26 mouse cellular contexts compared by ENCODE assay signal in the genomic region with DNA sequence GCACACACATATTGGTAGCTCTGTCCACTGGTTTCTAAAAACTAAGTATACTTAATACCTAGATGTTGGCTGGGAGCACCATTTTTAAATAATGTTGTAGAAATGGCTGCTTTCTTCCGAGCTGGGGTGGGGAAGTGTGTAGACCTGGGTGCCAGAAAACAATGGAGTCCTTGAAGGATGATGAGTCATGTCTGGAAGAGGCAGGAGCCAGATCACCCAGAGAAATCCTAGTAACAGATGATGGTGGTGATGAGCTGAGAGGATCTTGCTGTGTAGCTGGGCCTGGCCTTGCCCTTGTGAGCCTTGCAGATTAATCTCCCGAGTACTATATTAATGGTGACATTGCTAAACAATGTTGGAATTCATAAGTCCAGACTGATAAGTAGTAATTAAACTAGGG. TPM values are rescaled to one million over a fixed set of nuclear protein-coding genes. Genes with fewer than 3 reads are reported as not detected.
DNase-seq lines count a peak whose midpoint lies in the region; ATAC-seq lines count a peak whose summit lies in the region.
"Had no signal": no experiment of that assay in that cellular context is flagged by ENCODE, and none has a peak within 500 bp of the region (broad histone marks: within the 10 kb centered on the region; RNA-seq: fewer than 3 reads in every experiment).

No protein-coding gene starts in this region.

- H3K4me1 ChIP-seq in forebrain, embryonic 14.5 days (ENCODE audit: control insufficient read depth, insufficient read depth, low read length): peaks cover 4% of the 10 kb centered on the region

- WGBS in macrophage (ENCODE audit: missing documents): 79% methylated on average over 2 of the region's 2 CpGs
- WGBS in forebrain, embryonic 14.5 days: 77% methylated on average over 2 of the region's 2 CpGs

- ATAC-seq in forebrain, embryonic 14.5 days: no peak
- ATAC-seq: forebrain, embryonic 13.5 days; forebrain, postnatal 0 days; hindbrain, postnatal 0 days; inflammation-experienced regulatory T-cells, adult 6 months; Patski had no signal

- H3K4me2 ChIP-seq in forebrain, embryonic 14.5 days (ENCODE audit: low read length): no peak overlapping the region
- H3K4me2 ChIP-seq: forebrain, embryonic 13.5 days; heart, embryonic 12.5 days; heart, embryonic 15.5 days; hindbrain, embryonic 14.5 days had no signal

- no peaks in the 10 kb centered on the region for H3K36me3 ChIP-seq in macrophage (ENCODE audit: inconsistent target)
- no peaks in the 10 kb centered on the region for H3K36me3 ChIP-seq in forebrain, embryonic 14.5 days (ENCODE audit: control insufficient read depth, insufficient read depth, low read length)
- H3K36me3 ChIP-seq: heart, embryonic 12.5 days; heart, embryonic 15.5 days had no signal

- H3K27ac ChIP-seq in macrophage: peak overlapping the region; percentile 83
- H3K27ac ChIP-seq in forebrain, embryonic 14.5 days (ENCODE audit: low read depth, low read length): no peak overlapping the region
- H3K27ac ChIP-seq: forebrain, embryonic 10.5 days; forebrain, embryonic 13.5 days; gastrocnemius, adult 2 months; heart, embryonic 15.5 days; hindbrain, embryonic 14.5 days; hindbrain, postnatal 0 days had no signal

- no peaks in the 10 kb centered on the region for H3K27me3 ChIP-seq in forebrain, embryonic 14.5 days (replicated peaks; ENCODE audit: control insufficient read depth, insufficient read depth, low read length)
- H3K27me3 ChIP-seq: forebrain, embryonic 13.5 days; heart, embryonic 12.5 days had no signal

- no peak overlapping the region for H3K4me3 ChIP-seq in macrophage (ENCODE audit: inconsistent target)
- no peak overlapping the region for H3K4me3 ChIP-seq in forebrain, embryonic 14.5 days (ENCODE audit: low read depth, low read length)
- H3K4me3 ChIP-seq: forebrain, embryonic 10.5 days; forebrain, embryonic 13.5 days; gastrocnemius, adult 2 months; heart, embryonic 12.5 days; heart, embryonic 15.5 days had no signal

- intact Hi-C loops in heart, postnatal 36 days (cut with DNase I): no loop called here

- no peak overlapping the region for H3K9ac ChIP-seq in forebrain, embryonic 14.5 days (ENCODE audit: low read length)
- H3K9ac ChIP-seq: forebrain, embryonic 13.5 days; forebrain, postnatal 0 days; heart, embryonic 12.5 days; heart, embryonic 15.5 days; hindbrain, embryonic 14.5 days had no signal

- H3K79me2 ChIP-seq in macrophage (ENCODE audit: inconsistent target): peaks cover 71% of the 10 kb centered on the region

- DNase-seq in heart, adult 11 months: peak; percentile 56
- no peak for DNase-seq in heart, postnatal 36 days
- DNase-seq in 3T3-L1 (ENCODE audit: low read depth, low spot score) (peak; percentile 47), R1 (ENCODE audit: low read depth, low spot score) (peak; percentile 18)
- DNase-seq in urinary bladder, postnatal 14 days (ENCODE audit: low spot score): no peak
- no peak for DNase-seq in forebrain, embryonic 14.5 days (ENCODE audit: low spot score)
- DNase-seq: B cell, adult 2 months; forebrain, postnatal 0 days; gastrocnemius, adult 2 months; gastrocnemius, postnatal 14 days; heart, adult 18-20 months; heart, postnatal 10 days; heart, postnatal 4 days had no signal

- H3K9me3 ChIP-seq in forebrain, embryonic 14.5 days (replicated peaks; ENCODE audit: control insufficient read depth, low read length): no peaks in the 10 kb centered on the region
- H3K9me3 ChIP-seq: forebrain, embryonic 10.5 days; forebrain, embryonic 13.5 days; heart, embryonic 12.5 days; heart, embryonic 15.5 days had no signal

RNA-seq across cellular contexts. Expression of gene Gm17509, which starts 4.0 kb away (rescaled TPM):
- total RNA-seq in heart, postnatal 36 days (2021): not detected
- total RNA-seq in macrophage (2018; cell fraction: chromatin; rRNA removed): under 1 TPM in 9 of 26 experiments, not detected in 17; 0.25 to 0.79 (median 0.32) TPM
- under 1 TPM in 13 of 26 experiments, not detected in 13; 0.04 to 0.17 (median 0.09) TPM for total RNA-seq in macrophage (2018; cell fraction: cytosol; rRNA removed)
- 1 to 10 TPM in 1 of 26 experiments, under 1 TPM in 12, not detected in 13; 0.20 to 1.4 (median 0.44) TPM for total RNA-seq in macrophage (2018; cell fraction: nucleus; rRNA removed)
- polyA plus RNA-seq in macrophage (2018): 0.09 to 0.18 TPM in 2 of 3 replicates, not detected in the other
- polyA plus RNA-seq in forebrain, embryonic 14.5 days (2014; fragmentation: Nextera tagmentation; extraction: Ambion mirVana): 0.20 and 0.29 TPM in 2 replicates
- total RNA-seq: adrenal gland, adult 2 months; adrenal gland, postnatal 14 days; gastrocnemius, adult 2 months; gastrocnemius, postnatal 14 days; gastrocnemius, postnatal 4 days; heart, adult 18-20 months; heart, postnatal 10 days; heart, postnatal 4 days; MEL had no signal
- polyA plus RNA-seq: heart, embryonic 15.5 days; Patski had no signal

RNA-seq across cellular contexts. Expression of gene Emb, which starts 16.6 kb away (rescaled TPM):
- total RNA-seq in heart, postnatal 36 days (2021): 10 to 100 TPM; 10.4 to 11.5 TPM
- total RNA-seq in macrophage (2018; cell fraction: chromatin; rRNA removed): 10 to 100 TPM in 21 of 26 experiments, 1 to 10 TPM in 5; 4.4 to 91.7 (median 25.5) TPM
- 100 to 1,000 TPM in 8 of 26 experiments, 10 to 100 TPM in 18; 27.7 to 143 (median 66.8) TPM for total RNA-seq in macrophage (2018; cell fraction: cytosol; rRNA removed)
- 100 to 1,000 TPM in 6 of 26 experiments, 10 to 100 TPM in 20; 28.9 to 150 (median 66.4) TPM for total RNA-seq in macrophage (2018; cell fraction: nucleus; rRNA removed)
- polyA plus RNA-seq in macrophage (2018): 54.2 to 190 TPM (median 124 TPM) in 3 replicates
- 10.3 and 10.8 TPM in 2 replicates for polyA plus RNA-seq in forebrain, embryonic 14.5 days (2014; fragmentation: Nextera tagmentation; extraction: Ambion mirVana)

Comparison
In these comparisons a context has a peak if more than half of its experiments do, and no peak if none do; other contexts are left out.
1. DNase-seq: peak in heart, adult 11 months (single experiment), 3T3-L1 (single experiment) and R1 (single experiment); none in heart, postnatal 36 days (0 of 2), urinary bladder, postnatal 14 days (single experiment) and forebrain, embryonic 14.5 days (single experiment).